Mouse (Mus musculus): ENCODE data around the gene Slc47a2.
A peak's percentile ranks its signal among the peaks of the same experiment; 100 is the strongest.
"Not testable (repeated sequence)": the region's sequence is repeated elsewhere in the genome, so short reads cannot be mapped to it uniquely, and the experiment has no call there.

Gene Slc47a2

GRCm38 (mm10) chr11:61341233-61341632 is 1.4 kb downstream of the Slc47a2 start:
- DNase-seq = no peak

- no peak for DNase-seq
Observed at GRCm38 (mm10) chr11:61340374-61340773, 2.3 kb downstream of the Slc47a2 start.

GRCm38 (mm10) chr11:61337586-61337985 is 5.1 kb downstream of the Slc47a2 start:
- no peak for DNase-seq

- DNase-seq = no peak
Observed at GRCm38 (mm10) chr11:61320904-61321687, 21.6 kb downstream of the Slc47a2 start.

GRCm38 (mm10) chr11:61319923-61320567 is 22.6 kb downstream of the Slc47a2 start:
- no peak for DNase-seq

- no peak for DNase-seq
Observed at GRCm38 (mm10) chr11:61319233-61319922, 23.3 kb downstream of the Slc47a2 start.

GRCm38 (mm10) chr11:61316864-61317263 is 25.8 kb downstream of the Slc47a2 start:
- DNase-seq = no peak

- no peak for DNase-seq
Observed at GRCm38 (mm10) chr11:61310321-61310720, 32.3 kb downstream of the Slc47a2 start.

- DNase-seq = no peak
Observed at GRCm38 (mm10) chr11:61309831-61310230, 32.8 kb downstream of the Slc47a2 start.

GRCm38 (mm10) chr11:61307795-61308194 is 34.9 kb downstream of the Slc47a2 start:
- no peak for DNase-seq

GRCm38 (mm10) chr11:61305377-61305776 is 37.3 kb downstream of the Slc47a2 start:
- DNase-seq = peak; percentile 10

- DNase-seq = not testable (repeated sequence)
Observed at GRCm38 (mm10) chr11:61304535-61304934, 38.1 kb downstream of the Slc47a2 start.

GRCm38 (mm10) chr11:61300716-61301392 is 41.8 kb downstream of the Slc47a2 start:
- DNase-seq = no peak

GRCm38 (mm10) chr11:61300205-61300604 is 42.5 kb downstream of the Slc47a2 start:
- DNase-seq = no peak

- no peak for DNase-seq
Observed at GRCm38 (mm10) chr11:61297901-61298300, 44.8 kb downstream of the Slc47a2 start.

GRCm38 (mm10) chr11:61297326-61297725 is 45.3 kb downstream of the Slc47a2 start:
- DNase-seq = no peak

GRCm38 (mm10) chr11:61296556-61296955 is 46.1 kb downstream of the Slc47a2 start:
- DNase-seq = no peak

GRCm38 (mm10) chr11:61295556-61295955 is 47.1 kb downstream of the Slc47a2 start:
- no peak for DNase-seq

- DNase-seq = no peak
Observed at GRCm38 (mm10) chr11:61294431-61294830, 48.2 kb downstream of the Slc47a2 start.

GRCm38 (mm10) chr11:61293251-61293650 is 49.4 kb downstream of the Slc47a2 start:
- DNase-seq = no peak

- DNase-seq = no peak
Observed at GRCm38 (mm10) chr11:61284323-61284722, 58.3 kb downstream of the Slc47a2 start.

GRCm38 (mm10) chr11:61283414-61284049 is 59.1 kb downstream of the Slc47a2 start:
- no peak for DNase-seq
